Mouse (Mus musculus) hindbrain, embryonic 15.5 days (tissue): ENCODE results near the gene Prss35. TPM values are rescaled to one million over a fixed set of nuclear protein-coding genes. Genes with fewer than 3 reads are reported as not detected.
A peak's percentile ranks its signal among the peaks of the same experiment; 100 is the strongest.

Experiments used
- ATAC-seq: fragments of 200-750 bp; cut with Nextera tagmentation; 2 replicates; pipeline ENCODE4 v1.8.0; 2017; ENCODE audit warnings: low read depth, moderate number of reproducible peaks, moderate TSS enrichment; ENCODE audit not compliant: low FRiP score
- H3K27ac ChIP-seq: fragments of 300-500 bp; sonication (generic); replicated peaks from 2 replicates; pipeline ENCODE4 v1.5.1; 2015; ENCODE audit warnings: mild to moderate bottlenecking, inconsistent platforms
- H3K27me3 ChIP-seq: fragments of 300-500 bp; sonication (generic); 2 replicates; pipeline ENCODE4 v1.6.1; 2015; ENCODE audit warnings: control low read depth, inconsistent platforms
- H3K36me3 ChIP-seq: fragments of 300-500 bp; sonication (generic); 2 replicates; pipeline ENCODE4 v1.6.1; 2015; ENCODE audit warnings: control low read depth, inconsistent platforms
- H3K4me1 ChIP-seq: fragments of 300-500 bp; sonication (generic); replicated peaks from 2 replicates; pipeline ENCODE4 v1.6.1; 2015; ENCODE audit warnings: control low read depth, inconsistent platforms
- H3K4me2 ChIP-seq: fragments of 300-500 bp; sonication (generic); 2 replicates; pipeline ENCODE4 v1.6.1; 2015; ENCODE audit warnings: moderate library complexity, mild to moderate bottlenecking, inconsistent platforms
- H3K4me3 ChIP-seq: fragments of 300-500 bp; sonication (generic); 2 replicates; pipeline ENCODE4 v1.5.1; 2015; ENCODE audit warnings: mild to moderate bottlenecking, inconsistent platforms
- H3K9ac ChIP-seq: fragments of 300-500 bp; sonication (generic); 2 replicates; pipeline ENCODE4 v1.6.1; 2015; ENCODE audit warnings: inconsistent platforms
- H3K9me3 ChIP-seq: fragments of 300-500 bp; sonication (generic); 2 replicates; pipeline ENCODE4 v1.6.1; 2016; ENCODE audit warnings: control low read depth, inconsistent platforms
- WGBS: fragments of 180-500 bp; shearing (Covaris S2); methylation state at CpG from one replicate; pipeline ENCODE4 v1.1.7; 2015; 5-methylcytosine and 5-hydroxymethylcytosine counted together
- polyA plus RNA-seq: library from polyadenylated mRNA; unstranded; fragments of >200 nt; fragmentation: Nextera tagmentation; extraction: Ambion mirVana; gene quantifications from 2 replicates; pipeline ENCODE4 v1.2.1, GENCODE M21; 2015

Prss35 gene
- polyA plus RNA-seq, 1 experiment from 2014 or later, result 6.2 TPM

DNA sequence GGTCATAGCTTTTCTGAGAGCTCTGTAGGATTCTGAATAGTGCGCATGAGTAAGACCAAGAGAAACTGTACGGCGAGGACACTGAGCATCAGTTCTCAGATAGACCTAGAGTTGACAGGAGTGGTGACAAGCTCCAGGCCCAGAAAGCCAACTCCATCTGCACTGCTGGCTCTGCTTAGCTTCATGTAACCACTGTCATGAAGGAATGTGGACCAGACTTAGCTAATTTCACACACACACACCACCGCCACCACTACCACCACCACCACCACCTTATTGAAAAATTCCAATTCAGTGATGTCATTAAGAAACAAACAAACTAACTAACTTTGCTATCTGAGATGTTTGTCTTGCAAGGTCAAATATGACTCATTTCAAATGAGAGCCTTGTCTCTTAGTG, 6.5 kb upstream of the Prss35 start:
- WGBS, result 95% methylated on average over 4 of the region's 4 CpGs
- Histone ChIP-seq H3K36me3 (no peaks in the 10 kb centered on the region), H3K4me1 (no peaks in the 10 kb centered on the region), H3K9ac (no peak overlapping the region), H3K27me3 (no peaks in the 10 kb centered on the region), H3K4me2 (no peak overlapping the region), H3K27ac (no peak overlapping the region), H3K4me3 (no peak overlapping the region), H3K9me3 (no peaks in the 10 kb centered on the region)
- ATAC-seq, result no peak

DNA sequence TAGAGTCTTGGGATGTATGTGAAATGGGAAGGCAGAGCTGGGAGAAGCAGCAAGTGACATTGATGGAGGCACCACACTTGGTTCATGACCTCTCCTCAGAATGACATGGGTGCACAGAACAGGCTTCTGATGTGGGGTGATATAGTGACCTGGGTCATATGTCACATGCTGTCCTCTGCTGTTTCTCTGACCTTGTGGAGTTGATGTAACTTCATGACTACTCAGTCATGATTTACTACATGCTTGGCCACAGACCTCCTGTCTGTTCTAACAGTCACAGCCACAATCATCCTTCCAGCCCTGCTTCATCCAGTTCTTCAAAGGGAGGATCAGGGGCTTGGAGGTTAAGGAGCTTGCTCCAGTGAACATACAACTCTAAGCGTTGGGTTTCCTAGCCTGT, 5.4 kb upstream of the Prss35 start:
- no peaks in the 10 kb centered on the region for H3K9me3 ChIP-seq
- no peak overlapping the region for H3K4me2 ChIP-seq
- no peak overlapping the region for H3K4me3 ChIP-seq
- H3K36me3 ChIP-seq, result no peaks in the 10 kb centered on the region
- H3K9ac ChIP-seq, result no peak overlapping the region
- peaks cover 3% of the 10 kb centered on the region for H3K4me1 ChIP-seq
- ATAC-seq, result no peak
- 92% methylated on average over 1 of the region's 1 CpGs for WGBS
- no peak overlapping the region for H3K27ac ChIP-seq
- no peaks in the 10 kb centered on the region for H3K27me3 ChIP-seq

DNA sequence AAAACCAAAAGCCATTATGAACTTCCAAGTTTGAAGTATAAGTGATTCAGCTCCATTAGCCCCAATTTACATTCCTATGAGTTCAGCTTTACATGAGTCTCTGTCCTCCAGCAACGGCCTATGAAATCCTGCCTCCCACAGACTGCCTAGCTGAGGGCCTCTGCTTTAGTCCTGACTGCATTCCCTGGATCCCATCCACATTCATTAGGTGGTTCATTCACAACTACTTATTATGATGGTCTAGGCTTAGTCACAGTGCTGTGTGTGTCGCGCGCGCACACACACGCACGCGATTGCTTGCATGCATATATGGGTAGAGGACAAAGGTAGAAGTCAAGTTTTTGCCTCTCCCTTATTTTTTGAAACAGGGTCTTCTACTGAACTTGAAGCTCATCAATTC, 4.6 kb upstream of the Prss35 start:
- Histone ChIP-seq H3K27ac (no peak overlapping the region), H3K9me3 (no peaks in the 10 kb centered on the region), H3K4me1 (peaks cover 10% of the 10 kb centered on the region), H3K4me3 (no peak overlapping the region), H3K27me3 (no peaks in the 10 kb centered on the region), H3K9ac (no peak overlapping the region), H3K4me2 (no peak overlapping the region), H3K36me3 (no peaks in the 10 kb centered on the region)
- no peak for ATAC-seq
- 94% methylated on average over 8 of the region's 8 CpGs for WGBS

DNA sequence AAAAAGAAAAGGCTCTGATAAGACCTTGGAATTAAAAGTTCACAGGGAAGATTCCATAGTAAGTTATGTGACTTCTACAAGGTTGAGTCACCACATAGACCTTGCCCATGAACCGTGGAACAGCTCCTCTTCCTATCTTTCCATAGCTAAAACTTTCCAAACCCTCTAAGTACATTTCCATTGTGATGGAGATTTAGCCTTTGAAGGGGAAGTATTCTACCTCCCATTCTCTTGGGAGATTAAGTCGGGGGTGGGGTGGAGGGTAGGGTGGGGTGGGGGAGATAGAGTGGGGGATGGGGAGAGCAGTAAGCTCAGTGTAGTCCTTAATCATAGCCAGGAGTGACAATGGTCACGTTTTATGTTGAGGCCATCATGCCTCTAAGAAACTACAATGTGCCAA, 3.5 kb upstream of the Prss35 start:
- H3K9ac ChIP-seq, result no peak overlapping the region
- H3K9me3 ChIP-seq, result no peaks in the 10 kb centered on the region
- 31% methylated on average over 3 of the region's 3 CpGs for WGBS
- H3K4me3 ChIP-seq, result no peak overlapping the region
- H3K27ac ChIP-seq, result no peak overlapping the region
- no peaks in the 10 kb centered on the region for H3K27me3 ChIP-seq
- peaks cover 13% of the 10 kb centered on the region for H3K4me1 ChIP-seq
- H3K4me2 ChIP-seq, result no peak overlapping the region
- no peaks in the 10 kb centered on the region for H3K36me3 ChIP-seq
- no peak for ATAC-seq

DNA sequence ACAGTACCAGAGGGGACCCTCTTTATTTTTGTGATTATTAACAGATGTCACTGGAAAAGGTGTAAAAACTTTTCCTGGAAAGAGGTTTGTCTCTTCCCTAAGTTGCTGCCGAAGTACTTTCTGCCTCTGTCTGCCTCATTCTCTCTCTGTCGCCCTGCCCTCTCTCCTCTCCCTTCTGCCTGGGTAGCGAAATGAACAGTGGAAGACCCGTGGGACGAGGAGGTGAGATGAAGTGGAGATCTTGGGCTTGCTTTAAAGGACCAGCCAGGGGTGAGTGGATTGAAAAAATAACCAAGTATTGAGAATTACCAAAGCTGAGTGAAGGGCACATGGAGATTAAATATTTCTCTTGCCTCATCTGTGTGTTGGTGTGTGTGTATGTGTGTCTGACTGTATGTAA, 592 bp downstream of the Prss35 start:
- Histone ChIP-seq H3K4me3 (peak overlapping the region; percentile 40), H3K27me3 (no peaks in the 10 kb centered on the region), H3K27ac (no peak overlapping the region), H3K9ac (peak overlapping the region; percentile 38; the same call in 1 of the 2 replicates), H3K4me2 (peak overlapping the region; percentile 76), H3K36me3 (no peaks in the 10 kb centered on the region), H3K4me1 (peaks cover 16% of the 10 kb centered on the region), H3K9me3 (no peaks in the 10 kb centered on the region)
- 37% methylated on average over 5 of the region's 5 CpGs for WGBS
- no peak for ATAC-seq

DNA sequence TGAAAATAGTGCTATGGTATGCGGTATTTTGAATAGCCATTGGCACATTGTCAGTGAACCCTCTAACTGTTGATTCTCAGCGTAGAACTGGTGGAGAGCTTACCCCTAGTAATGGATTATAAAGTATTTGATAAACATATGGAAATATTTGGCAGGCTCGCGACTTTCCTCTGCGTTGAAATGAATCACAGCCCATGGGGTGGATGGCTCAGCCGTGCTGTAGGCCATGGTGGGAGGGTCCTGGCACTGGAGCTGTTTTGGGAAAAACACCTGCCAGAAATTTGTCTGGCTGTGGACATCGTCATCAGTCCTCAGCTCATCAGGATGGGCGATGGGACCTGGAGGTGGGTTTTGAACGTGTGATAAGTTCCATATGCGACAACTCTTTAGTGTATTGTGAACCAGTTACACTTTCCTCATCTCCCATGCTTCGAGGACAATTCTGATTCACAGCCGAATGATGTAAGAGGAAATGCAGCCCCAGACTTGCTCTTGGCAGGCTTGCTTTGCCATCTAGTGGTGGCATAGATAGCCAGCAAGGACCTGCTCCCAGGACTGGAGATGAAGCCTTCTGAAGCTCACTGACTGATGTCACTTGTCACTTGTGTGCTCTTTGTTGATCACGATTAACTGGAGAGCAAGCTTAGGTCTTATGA, 2.6 kb downstream of the Prss35 start:
- Histone ChIP-seq H3K36me3 (no peaks in the 10 kb centered on the region), H3K9ac (no peak overlapping the region), H3K4me1 (peaks cover 16% of the 10 kb centered on the region), H3K27me3 (no peaks in the 10 kb centered on the region), H3K9me3 (no peaks in the 10 kb centered on the region), H3K4me3 (no peak overlapping the region), H3K27ac (no peak overlapping the region), H3K4me2 (peak overlapping the region; percentile 36)
- peak; percentile 83 for ATAC-seq
- WGBS, result 37% methylated on average over 13 of the region's 13 CpGs

DNA sequence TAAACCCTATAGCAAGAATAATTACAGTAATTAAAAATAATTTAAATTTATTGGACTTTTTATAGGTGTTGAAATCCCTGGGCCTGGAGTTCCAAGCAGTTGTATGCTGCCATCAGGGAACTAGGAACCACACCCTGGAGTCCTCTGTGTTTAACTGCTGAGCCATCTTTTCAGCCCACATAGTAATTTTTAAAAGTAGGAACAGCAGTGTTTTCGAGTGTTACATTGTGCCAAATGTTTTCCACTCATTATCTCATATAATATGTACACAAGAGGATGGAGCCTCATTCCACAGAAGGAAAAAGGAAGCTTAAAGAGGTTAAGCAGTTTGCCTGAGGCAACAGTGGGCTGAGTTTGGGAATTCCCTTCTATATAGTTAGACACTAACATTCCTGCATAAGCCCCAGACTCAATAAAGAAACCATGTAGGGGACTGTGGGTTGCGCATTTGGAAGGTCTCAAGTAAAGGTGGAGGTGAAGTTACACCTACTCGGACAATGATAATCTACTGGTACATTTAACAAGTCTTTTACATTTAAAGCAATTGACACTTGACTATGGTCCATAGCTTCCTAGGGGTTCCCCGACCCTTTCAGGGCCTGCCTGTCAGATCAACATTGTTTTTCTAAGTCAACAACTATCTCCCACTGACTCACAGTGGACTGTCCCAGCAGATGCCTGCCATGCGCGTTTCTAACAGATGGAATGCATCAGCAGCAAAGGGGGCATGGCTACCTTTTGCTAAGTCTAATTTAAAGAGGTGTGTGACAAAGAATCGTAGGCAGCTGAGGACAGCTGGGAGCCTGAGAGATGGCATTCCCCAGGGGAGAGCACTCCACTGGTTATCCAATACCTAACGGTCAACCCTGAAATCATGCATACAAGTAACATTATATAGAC, 19.3 kb downstream of the Prss35 start:
- no peaks in the 10 kb centered on the region for H3K27me3 ChIP-seq
- H3K4me3 ChIP-seq, result no peak overlapping the region
- no peak overlapping the region for H3K4me2 ChIP-seq
- WGBS, result 53% methylated on average over 8 of the region's 8 CpGs
- H3K4me1 ChIP-seq, result no peaks in the 10 kb centered on the region
- no peak overlapping the region for H3K9ac ChIP-seq
- H3K27ac ChIP-seq, result no peak overlapping the region
- peaks cover 9% of the 10 kb centered on the region for H3K36me3 ChIP-seq
- no peaks in the 10 kb centered on the region for H3K9me3 ChIP-seq
- ATAC-seq, result no peak

DNA sequence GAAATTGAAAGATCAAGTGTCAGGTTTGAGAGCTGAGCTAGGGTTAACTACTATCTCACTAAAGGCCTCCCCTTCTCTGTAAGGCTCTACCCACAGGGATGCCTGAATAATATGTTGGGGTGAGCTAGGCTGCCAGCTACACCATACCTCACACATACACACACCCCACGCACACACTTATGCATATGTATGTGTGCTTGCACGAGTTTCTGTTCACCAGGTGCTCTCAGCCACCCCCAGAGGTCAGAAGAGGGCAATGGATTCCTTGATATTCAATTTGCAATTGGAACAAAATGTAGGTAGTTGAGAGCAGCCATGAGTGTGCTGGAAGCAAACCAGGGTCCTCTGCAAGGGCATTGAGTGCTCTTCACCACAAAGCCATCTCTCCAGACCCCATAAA, 20.6 kb downstream of the Prss35 start:
- no peak overlapping the region for H3K4me2 ChIP-seq
- no peaks in the 10 kb centered on the region for H3K9me3 ChIP-seq
- ATAC-seq, result no peak
- WGBS, result 61% methylated on average over 2 of the region's 2 CpGs
- H3K9ac ChIP-seq, result no peak overlapping the region
- H3K4me3 ChIP-seq, result no peak overlapping the region
- no peak overlapping the region for H3K27ac ChIP-seq
- H3K4me1 ChIP-seq, result no peaks in the 10 kb centered on the region
- no peaks in the 10 kb centered on the region for H3K27me3 ChIP-seq
- peaks cover 16% of the 10 kb centered on the region for H3K36me3 ChIP-seq

DNA sequence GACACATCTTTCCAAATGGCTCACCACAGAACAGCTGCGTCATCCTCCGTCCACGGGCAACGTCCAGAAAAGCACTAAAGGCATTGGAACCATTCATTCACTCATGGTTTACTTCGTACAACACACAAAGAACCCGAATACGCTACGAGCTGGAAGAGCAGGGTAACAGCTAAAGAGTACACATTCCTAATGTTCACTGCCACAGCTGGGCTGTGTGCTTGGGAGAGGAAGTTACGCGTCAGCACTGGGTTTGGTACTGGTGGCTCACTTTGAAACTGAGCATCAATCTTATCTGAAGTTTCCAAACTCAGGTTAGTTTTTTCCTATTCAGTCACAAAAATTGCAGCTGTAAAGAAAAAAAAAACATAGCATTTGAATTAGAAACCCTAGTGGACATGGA, 23.5 kb downstream of the Prss35 start:
- Histone ChIP-seq H3K9me3 (no peaks in the 10 kb centered on the region), H3K9ac (no peak overlapping the region), H3K4me1 (no peaks in the 10 kb centered on the region), H3K27me3 (no peaks in the 10 kb centered on the region), H3K4me3 (no peak overlapping the region), H3K36me3 (peaks cover 23% of the 10 kb centered on the region), H3K27ac (no peak overlapping the region), H3K4me2 (no peak overlapping the region)
- WGBS, result 83% methylated on average over 10 of the region's 10 CpGs
- no peak for ATAC-seq

DNA sequence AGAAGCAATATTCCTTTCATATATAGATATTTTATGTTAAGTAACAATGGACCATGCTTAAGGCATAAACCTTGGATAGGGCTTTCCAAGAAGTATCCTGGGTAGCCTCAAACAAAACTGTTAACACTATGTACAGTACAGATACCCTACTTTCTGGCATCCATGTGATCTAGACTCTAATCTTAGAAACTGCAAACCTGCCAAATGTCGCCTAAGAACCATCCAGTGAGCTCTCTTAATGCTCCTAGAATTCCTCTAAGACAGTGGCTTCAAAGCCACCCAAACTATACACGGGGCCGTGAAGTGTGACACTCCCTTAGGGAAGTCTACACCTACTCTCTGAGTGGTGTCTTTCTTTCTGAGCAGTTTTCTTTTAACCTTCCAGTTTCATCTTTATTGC, 29.4 kb downstream of the Prss35 start:
- 91% methylated on average over 3 of the region's 3 CpGs for WGBS
- no peak overlapping the region for H3K9ac ChIP-seq
- no peak for ATAC-seq
- no peak overlapping the region for H3K27ac ChIP-seq
- no peaks in the 10 kb centered on the region for H3K4me1 ChIP-seq
- H3K4me3 ChIP-seq, result no peak overlapping the region
- no peak overlapping the region for H3K4me2 ChIP-seq
- no peaks in the 10 kb centered on the region for H3K9me3 ChIP-seq
- peaks cover 57% of the 10 kb centered on the region for H3K36me3 ChIP-seq
- no peaks in the 10 kb centered on the region for H3K27me3 ChIP-seq

DNA sequence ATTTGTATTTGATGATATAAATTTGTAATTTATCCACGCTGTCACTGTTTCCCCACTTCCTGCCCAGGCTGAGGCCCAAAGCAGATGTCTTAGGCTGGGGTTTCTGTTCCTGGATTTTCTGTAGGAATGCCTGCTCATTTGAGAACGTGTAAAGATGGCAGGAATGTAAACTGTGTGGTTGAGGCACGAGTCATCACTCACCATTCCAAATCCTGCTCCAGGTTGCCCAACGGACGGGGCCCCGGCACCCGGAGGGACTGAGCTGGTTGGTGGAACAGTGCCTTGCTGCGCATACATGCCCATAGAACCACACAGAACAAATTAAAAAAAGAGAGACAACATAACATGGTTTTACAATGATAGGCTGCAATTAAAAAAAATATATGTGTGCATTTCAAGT, 30.5 kb downstream of the Prss35 start:
- H3K4me1 ChIP-seq, result no peaks in the 10 kb centered on the region
- H3K27ac ChIP-seq, result no peak overlapping the region
- H3K27me3 ChIP-seq, result no peaks in the 10 kb centered on the region
- H3K4me2 ChIP-seq, result no peak overlapping the region
- no peak overlapping the region for H3K9ac ChIP-seq
- no peak for ATAC-seq
- no peaks in the 10 kb centered on the region for H3K9me3 ChIP-seq
- peaks cover 56% of the 10 kb centered on the region for H3K36me3 ChIP-seq
- no peak overlapping the region for H3K4me3 ChIP-seq
- 89% methylated on average over 8 of the region's 8 CpGs for WGBS

DNA sequence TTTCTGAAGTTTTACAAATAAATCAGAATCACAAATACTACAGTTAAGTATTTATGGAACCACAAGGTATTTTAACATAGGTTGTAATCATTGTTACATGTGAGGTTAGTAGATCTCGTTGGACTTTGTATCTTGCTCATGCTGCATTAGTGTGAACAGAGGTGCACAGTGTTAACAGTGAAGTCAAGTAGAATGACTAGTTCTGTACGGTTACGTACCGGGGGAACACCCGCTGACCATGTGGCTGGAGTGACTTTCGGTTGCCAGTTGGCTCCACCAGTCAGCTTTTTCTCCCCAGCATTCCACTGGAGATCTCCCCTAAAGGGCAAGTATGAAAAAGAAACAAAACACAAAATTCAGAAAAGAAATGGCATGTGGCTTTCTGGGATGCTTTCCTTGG, 31.9 kb downstream of the Prss35 start:
- H3K36me3 ChIP-seq, result peaks cover 60% of the 10 kb centered on the region
- H3K9ac ChIP-seq, result no peak overlapping the region

More for the DNA sequence above, 31.9 kb downstream of the Prss35 start:
- H3K4me1 ChIP-seq, result no peaks in the 10 kb centered on the region
- ATAC-seq, result no peak
- 96% methylated on average over 6 of the region's 6 CpGs for WGBS
- no peak overlapping the region for H3K4me3 ChIP-seq
- H3K9me3 ChIP-seq, result no peaks in the 10 kb centered on the region
- H3K27ac ChIP-seq, result no peak overlapping the region
- H3K4me2 ChIP-seq, result no peak overlapping the region
- H3K27me3 ChIP-seq, result no peaks in the 10 kb centered on the region
